Mouse (Mus musculus) liver, embryonic 16.5 days (tissue): ENCODE data around the gene Ugdh. TPM values are rescaled to one million over a fixed set of nuclear protein-coding genes. Genes with fewer than 3 reads are reported as not detected.

ENCODE experiments used
- ATAC-seq: fragments of 200-750 bp; cut with Nextera tagmentation; 2 replicates; pipeline ENCODE4 v1.8.0; 2017; ENCODE audit warnings: low read depth, mild to moderate bottlenecking, moderate number of reproducible peaks, moderate library complexity
- H3K27ac ChIP-seq: fragments of 300-500 bp; sonication (generic); 2 replicates; pipeline ENCODE4 v1.5.1; 2014; ENCODE audit warnings: mild to moderate bottlenecking, low read length
- H3K27me3 ChIP-seq: fragments of 300-500 bp; sonication (generic); 2 replicates; pipeline ENCODE4 v1.6.1; 2014; ENCODE audit warnings: low read depth, low read length, mixed read lengths; ENCODE audit not compliant: control insufficient read depth, insufficient read depth
- H3K36me3 ChIP-seq: fragments of 300-500 bp; sonication (generic); 2 replicates; pipeline ENCODE4 v1.6.1; 2014; ENCODE audit warnings: mild to moderate bottlenecking; ENCODE audit not compliant: control insufficient read depth, insufficient read depth
- H3K4me1 ChIP-seq: fragments of 300-500 bp; sonication (generic); 2 replicates; pipeline ENCODE4 v1.6.1; 2014; ENCODE audit warnings: low read depth, low read length, mixed read lengths; ENCODE audit not compliant: control insufficient read depth
- H3K4me2 ChIP-seq: fragments of 300-500 bp; sonication (generic); 2 replicates; pipeline ENCODE4 v1.6.1; 2014; ENCODE audit warnings: low read depth, low read length, mixed read lengths
- H3K4me3 ChIP-seq: fragments of 300-500 bp; sonication (generic); 2 replicates; pipeline ENCODE4 v1.5.1; 2014; ENCODE audit warnings: low read depth, mild to moderate bottlenecking, low read length
- H3K9ac ChIP-seq: fragments of 300-500 bp; sonication (generic); 2 replicates; pipeline ENCODE4 v1.6.1; 2014; ENCODE audit warnings: low read depth, low read length
- H3K9me3 ChIP-seq: fragments of 300-500 bp; sonication (generic); replicated peaks from 2 replicates; pipeline ENCODE4 v1.6.1; 2016; ENCODE audit warnings: low read length; ENCODE audit not compliant: control insufficient read depth
- WGBS: fragments of 180-500 bp; shearing (Covaris S2); extraction: QIAGEN DNeasy Blood & Tissue Kit; methylation state at CpG from one replicate; pipeline ENCODE4 v1.1.7; 2014; ENCODE audit not compliant: insufficient replicate concordance; 5-methylcytosine and 5-hydroxymethylcytosine counted together
- polyA plus RNA-seq: library from polyadenylated mRNA; unstranded; fragments of >200 nt; fragmentation: Nextera tagmentation; extraction: Ambion mirVana; gene quantifications from 2 replicates; pipeline ENCODE4 v1.2.1, GENCODE M21; 2015

The Ugdh gene
- polyA plus RNA-seq, 1 experiment from 2014 or later, result 31.8 TPM

- 78% methylated on average over 14 of the region's 14 CpGs for WGBS
- H3K36me3 ChIP-seq, result peaks cover 4% of the 10 kb centered on the region; the same call in 1 of the 2 replicates
- H3K9ac ChIP-seq, result no peak overlapping the region
- H3K4me1 ChIP-seq, result no peaks in the 10 kb centered on the region
- no peaks in the 10 kb centered on the region for H3K9me3 ChIP-seq
- H3K27me3 ChIP-seq, result no peaks in the 10 kb centered on the region
- no peak overlapping the region for H3K27ac ChIP-seq
- H3K4me3 ChIP-seq, result no peak overlapping the region
- no peak for ATAC-seq
- no peak overlapping the region for H3K4me2 ChIP-seq
Measured at GRCm38 (mm10) chr5:65460361-65460760, 24.6 kb upstream of the Ugdh start.

- Histone ChIP-seq H3K4me3 (no peak overlapping the region), H3K4me2 (no peak overlapping the region), H3K36me3 (peaks cover 4% of the 10 kb centered on the region; the same call in 1 of the 2 replicates), H3K27ac (no peak overlapping the region), H3K9me3 (no peaks in the 10 kb centered on the region), H3K9ac (no peak overlapping the region), H3K4me1 (no peaks in the 10 kb centered on the region), H3K27me3 (no peaks in the 10 kb centered on the region)
- ATAC-seq, result no peak
- WGBS, result 76% methylated on average over 3 of the region's 3 CpGs
Measured at GRCm38 (mm10) chr5:65459454-65459853, 23.7 kb upstream of the Ugdh start.

GRCm38 (mm10) chr5:65457846-65458245 is 22.1 kb upstream of the Ugdh start:
- H3K4me1 ChIP-seq, result no peaks in the 10 kb centered on the region
- no peak overlapping the region for H3K4me2 ChIP-seq
- ATAC-seq, result no peak
- H3K4me3 ChIP-seq, result no peak overlapping the region
- no peaks in the 10 kb centered on the region for H3K9me3 ChIP-seq
- no peak overlapping the region for H3K9ac ChIP-seq
- H3K27ac ChIP-seq, result no peak overlapping the region
- no peaks in the 10 kb centered on the region for H3K27me3 ChIP-seq
- H3K36me3 ChIP-seq, result no peaks in the 10 kb centered on the region
- 56% methylated on average over 5 of the region's 5 CpGs for WGBS

GRCm38 (mm10) chr5:65457086-65457827 is 21.5 kb upstream of the Ugdh start:
- Histone ChIP-seq H3K4me2 (no peak overlapping the region), H3K27ac (no peak overlapping the region), H3K4me3 (no peak overlapping the region), H3K4me1 (no peaks in the 10 kb centered on the region), H3K9me3 (no peaks in the 10 kb centered on the region), H3K27me3 (no peaks in the 10 kb centered on the region), H3K9ac (no peak overlapping the region), H3K36me3 (no peaks in the 10 kb centered on the region)
- ATAC-seq, result no peak
- 66% methylated on average over 7 of the region's 7 CpGs for WGBS

- WGBS, result 47% methylated on average over 5 of the region's 5 CpGs
- H3K4me1 ChIP-seq, result no peaks in the 10 kb centered on the region
- H3K4me3 ChIP-seq, result no peak overlapping the region
- no peak overlapping the region for H3K4me2 ChIP-seq
- H3K9me3 ChIP-seq, result no peaks in the 10 kb centered on the region
- no peaks in the 10 kb centered on the region for H3K27me3 ChIP-seq
- no peaks in the 10 kb centered on the region for H3K36me3 ChIP-seq
- no peak overlapping the region for H3K27ac ChIP-seq
- H3K9ac ChIP-seq, result no peak overlapping the region
- no peak for ATAC-seq
Measured at GRCm38 (mm10) chr5:65454771-65455170, 19.0 kb upstream of the Ugdh start.

- no peaks in the 10 kb centered on the region for H3K4me1 ChIP-seq
- no peak for ATAC-seq
- 62% methylated on average over 4 of the region's 4 CpGs for WGBS
- no peaks in the 10 kb centered on the region for H3K9me3 ChIP-seq
- H3K9ac ChIP-seq, result no peak overlapping the region
- H3K4me2 ChIP-seq, result no peak overlapping the region
- no peaks in the 10 kb centered on the region for H3K36me3 ChIP-seq
- no peak overlapping the region for H3K4me3 ChIP-seq
- no peaks in the 10 kb centered on the region for H3K27me3 ChIP-seq
- no peak overlapping the region for H3K27ac ChIP-seq
Measured at GRCm38 (mm10) chr5:65448941-65449340, 13.2 kb upstream of the Ugdh start.

- Histone ChIP-seq H3K9me3 (no peaks in the 10 kb centered on the region), H3K9ac (no peak overlapping the region), H3K4me2 (no peak overlapping the region), H3K4me1 (no peaks in the 10 kb centered on the region), H3K4me3 (no peak overlapping the region), H3K27ac (no peak overlapping the region), H3K36me3 (no peaks in the 10 kb centered on the region), H3K27me3 (no peaks in the 10 kb centered on the region)
- ATAC-seq, result no peak
- 51% methylated on average over 2 of the region's 2 CpGs for WGBS
Measured at GRCm38 (mm10) chr5:65447826-65448225, 12.1 kb upstream of the Ugdh start.

- Histone ChIP-seq H3K4me2 (no peak overlapping the region), H3K4me3 (no peak overlapping the region), H3K9me3 (no peaks in the 10 kb centered on the region), H3K27me3 (no peaks in the 10 kb centered on the region), H3K27ac (no peak overlapping the region), H3K36me3 (no peaks in the 10 kb centered on the region), H3K4me1 (no peaks in the 10 kb centered on the region), H3K9ac (no peak overlapping the region)
- 58% methylated on average over 2 of the region's 2 CpGs for WGBS
- ATAC-seq, result no peak
Measured at GRCm38 (mm10) chr5:65446756-65447155, 11.0 kb upstream of the Ugdh start.

GRCm38 (mm10) chr5:65444981-65445380 is 9.2 kb upstream of the Ugdh start:
- no peaks in the 10 kb centered on the region for H3K4me1 ChIP-seq
- WGBS, result 29% methylated on average over 4 of the region's 6 CpGs
- H3K9ac ChIP-seq, result no peak overlapping the region
- no peak for ATAC-seq
- H3K9me3 ChIP-seq, result no peaks in the 10 kb centered on the region
- H3K27me3 ChIP-seq, result no peaks in the 10 kb centered on the region
- no peak overlapping the region for H3K4me2 ChIP-seq
- no peak overlapping the region for H3K27ac ChIP-seq
- H3K36me3 ChIP-seq, result no peaks in the 10 kb centered on the region
- H3K4me3 ChIP-seq, result no peak overlapping the region
